Mouse (Mus musculus): ENCODE data around the gene Ubxn11. TPM values are rescaled to one million over a fixed set of nuclear protein-coding genes. Genes with fewer than 3 reads are reported as not detected.
A peak's percentile ranks its signal among the peaks of the same experiment; 100 is the strongest.

Gene Ubxn11
- polyA plus RNA-seq, 1 experiment: 13.7 TPM

DNA sequence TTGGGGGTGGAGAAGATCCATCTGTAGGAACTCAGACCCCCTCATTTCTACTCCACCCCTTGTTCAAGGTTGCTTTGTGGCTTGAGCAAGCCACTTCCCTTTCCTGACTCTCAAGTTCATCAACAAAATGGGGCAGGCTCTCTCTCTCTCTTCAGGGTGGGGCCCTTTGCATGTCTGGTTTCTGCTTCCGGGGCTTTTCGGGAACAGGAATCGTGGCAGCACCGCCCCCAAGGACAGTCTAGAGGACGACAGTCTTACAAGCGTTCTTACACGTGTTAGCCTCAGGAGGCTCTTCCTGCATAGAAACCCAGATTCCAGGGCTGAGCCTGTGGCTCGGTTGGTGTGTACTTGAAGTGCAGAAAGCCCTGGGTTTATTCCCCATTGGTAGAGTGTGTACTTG lies 14.6 kb downstream of the Ubxn11 start:
- peak; percentile 11; the same call in 1 of the 2 replicates for TF ChIP-seq CTCF (IDR thresholded peaks at IDR 0.05; ENCODE audit: control insufficient read depth, insufficient read depth, low read length)
- no peak for TF ChIP-seq POLR2A (IDR thresholded peaks at IDR 0.05; ENCODE audit: borderline replicate concordance, control insufficient read depth, low read depth, low read length)
- H3K4me3 ChIP-seq (replicated peaks; ENCODE audit: control insufficient read depth, low read depth, low read length): no peak overlapping the region
- H3K27ac ChIP-seq (ENCODE audit: control insufficient read depth, insufficient read depth, low read depth, low read length, poor library complexity): peak overlapping the region; percentile 91
- 2% methylated on average over 8 of the region's 8 CpGs for WGBS
- H3K4me1 ChIP-seq (ENCODE audit: control insufficient read depth, insufficient read depth, low read length): peaks cover 37% of the 10 kb centered on the region

DNA sequence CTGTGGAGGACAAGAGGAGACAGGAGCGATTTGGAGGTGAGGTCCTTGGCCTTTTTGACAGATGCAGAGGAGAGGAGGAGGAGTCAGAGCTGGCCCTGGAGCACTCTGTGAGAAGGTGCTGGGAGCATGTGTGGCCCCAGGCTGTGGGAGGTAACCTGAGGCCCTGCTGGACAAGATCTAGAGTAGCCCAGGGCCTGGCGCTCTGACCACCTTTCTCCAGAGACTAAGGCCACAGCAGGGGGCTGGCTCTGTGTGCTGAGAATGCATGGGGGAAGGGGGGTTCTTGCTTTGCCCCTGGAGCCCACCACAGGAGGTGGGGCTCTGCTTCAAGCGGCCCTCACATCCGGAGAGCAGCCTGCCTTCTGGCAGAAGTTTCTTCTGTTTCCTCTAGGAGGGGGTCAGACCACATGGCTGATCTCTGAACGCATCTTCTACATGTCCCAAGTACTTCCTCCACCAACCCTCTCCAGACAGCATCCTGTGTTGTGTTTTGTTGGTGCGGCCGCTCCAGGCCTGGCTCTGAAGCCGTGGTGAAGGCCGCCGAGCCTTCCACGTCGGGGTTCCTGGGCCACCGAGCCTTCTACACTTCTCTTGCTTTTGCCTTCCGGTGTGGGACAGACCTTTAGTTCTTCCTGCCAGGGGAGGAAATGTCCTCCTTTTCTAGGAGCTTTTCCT lies 15.9 kb downstream of the Ubxn11 start:
- H3K27ac ChIP-seq (ENCODE audit: control insufficient read depth, insufficient read depth, low read depth, low read length, poor library complexity): peak overlapping the region; percentile 91
- 13% methylated on average over 14 of the region's 14 CpGs for WGBS
- peaks cover 37% of the 10 kb centered on the region for H3K4me1 ChIP-seq (ENCODE audit: control insufficient read depth, insufficient read depth, low read length)
- H3K4me3 ChIP-seq (replicated peaks; ENCODE audit: control insufficient read depth, low read depth, low read length): no peak overlapping the region
- TF ChIP-seq POLR2A (IDR thresholded peaks at IDR 0.05; ENCODE audit: borderline replicate concordance, control insufficient read depth, low read depth, low read length) (0 out of 2 replicates have a peak, but pooled peaks have one; percentile 15), CTCF (IDR thresholded peaks at IDR 0.05; ENCODE audit: control insufficient read depth, insufficient read depth, low read length) (no peak)

DNA sequence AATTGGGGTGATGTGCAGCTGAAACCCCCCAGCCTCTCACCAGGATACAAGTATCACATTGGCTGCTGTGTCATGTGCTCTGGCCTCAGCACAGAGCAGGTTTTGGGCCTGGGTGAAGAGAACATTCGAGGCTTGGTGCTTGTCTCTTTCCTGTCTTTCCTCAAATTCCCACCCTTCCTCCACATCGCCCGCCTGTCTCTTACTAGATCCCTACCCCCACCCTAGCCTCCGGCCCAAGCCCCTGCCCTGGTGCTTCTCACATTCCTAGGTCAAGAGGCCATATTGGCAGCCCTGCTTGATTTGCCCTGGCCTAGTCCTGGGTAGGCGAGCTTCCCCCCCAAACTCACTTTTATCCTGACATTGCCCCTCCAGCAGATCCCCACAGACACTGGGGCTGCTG lies 16.7 kb downstream of the Ubxn11 start:
- H3K27ac ChIP-seq (ENCODE audit: control insufficient read depth, insufficient read depth, low read depth, low read length, poor library complexity): peak overlapping the region; percentile 91
- H3K4me1 ChIP-seq (ENCODE audit: control insufficient read depth, insufficient read depth, low read length): peaks cover 35% of the 10 kb centered on the region
- no peak overlapping the region for H3K4me3 ChIP-seq (replicated peaks; ENCODE audit: control insufficient read depth, low read depth, low read length)
- 58% methylated on average over 5 of the region's 5 CpGs for WGBS
- TF ChIP-seq CTCF (IDR thresholded peaks at IDR 0.05; ENCODE audit: control insufficient read depth, insufficient read depth, low read length) (no peak), POLR2A (IDR thresholded peaks at IDR 0.05; ENCODE audit: borderline replicate concordance, control insufficient read depth, low read depth, low read length) (0 out of 2 replicates have a peak, but pooled peaks have one; percentile 2)

- H3K4me3 ChIP-seq (replicated peaks; ENCODE audit: control insufficient read depth, low read depth, low read length): no peak overlapping the region
- H3K27ac ChIP-seq (ENCODE audit: control insufficient read depth, insufficient read depth, low read depth, low read length, poor library complexity): peak overlapping the region; percentile 73
- peaks cover 33% of the 10 kb centered on the region for H3K4me1 ChIP-seq (ENCODE audit: control insufficient read depth, insufficient read depth, low read length)
- TF ChIP-seq CTCF (IDR thresholded peaks at IDR 0.05; ENCODE audit: control insufficient read depth, insufficient read depth, low read length) (peak; percentile 71), POLR2A (IDR thresholded peaks at IDR 0.05; ENCODE audit: borderline replicate concordance, control insufficient read depth, low read depth, low read length) (peak; percentile 45; the same call in 1 of the 2 replicates)
- 55% methylated on average over 9 of the region's 9 CpGs for WGBS
These were observed 17.3 kb downstream of the Ubxn11 start for GRCm38 (mm10) chr4:134119644-134120043.

GRCm38 (mm10) chr4:134120192-134120805 lies 17.9 kb downstream of the Ubxn11 start:
- no peak for TF ChIP-seq POLR2A (IDR thresholded peaks at IDR 0.05; ENCODE audit: borderline replicate concordance, control insufficient read depth, low read depth, low read length)
- TF ChIP-seq CTCF (IDR thresholded peaks at IDR 0.05; ENCODE audit: control insufficient read depth, insufficient read depth, low read length): no peak
- H3K27ac ChIP-seq (ENCODE audit: control insufficient read depth, insufficient read depth, low read depth, low read length, poor library complexity): peak overlapping the region; percentile 73
- H3K4me1 ChIP-seq (ENCODE audit: control insufficient read depth, insufficient read depth, low read length): peaks cover 31% of the 10 kb centered on the region
- H3K4me3 ChIP-seq (replicated peaks; ENCODE audit: control insufficient read depth, low read depth, low read length): no peak overlapping the region
- 32% methylated on average over 6 of the region's 6 CpGs for WGBS

DNA sequence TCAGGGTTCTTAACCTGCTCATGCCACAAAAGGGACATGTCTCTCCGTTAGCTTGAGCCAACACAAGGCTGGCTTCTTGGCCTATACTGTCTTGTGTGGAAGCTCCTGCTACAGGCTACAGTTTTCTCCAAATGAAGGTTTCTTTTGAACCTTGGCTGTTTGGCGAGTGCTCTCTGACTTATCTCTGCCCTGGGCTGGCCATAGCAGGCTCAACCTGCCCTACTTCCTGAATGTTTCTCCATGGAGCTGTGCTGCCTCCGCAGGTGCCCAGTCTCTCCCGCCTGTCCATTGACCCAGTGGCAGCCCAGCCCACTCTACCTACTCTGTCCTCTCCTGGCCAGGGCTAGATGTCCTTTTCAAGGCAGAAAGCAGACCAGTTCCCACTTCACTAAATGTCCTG lies 18.5 kb downstream of the Ubxn11 start:
- Histone ChIP-seq H3K27ac (ENCODE audit: control insufficient read depth, insufficient read depth, low read depth, low read length, poor library complexity) (peak overlapping the region; percentile 73), H3K4me3 (replicated peaks; ENCODE audit: control insufficient read depth, low read depth, low read length) (no peak overlapping the region), H3K4me1 (ENCODE audit: control insufficient read depth, insufficient read depth, low read length) (peaks cover 25% of the 10 kb centered on the region)
- WGBS: 52% methylated on average over 4 of the region's 4 CpGs
- TF ChIP-seq POLR2A (IDR thresholded peaks at IDR 0.05; ENCODE audit: borderline replicate concordance, control insufficient read depth, low read depth, low read length) (no peak), CTCF (IDR thresholded peaks at IDR 0.05; ENCODE audit: control insufficient read depth, insufficient read depth, low read length) (no peak)

DNA sequence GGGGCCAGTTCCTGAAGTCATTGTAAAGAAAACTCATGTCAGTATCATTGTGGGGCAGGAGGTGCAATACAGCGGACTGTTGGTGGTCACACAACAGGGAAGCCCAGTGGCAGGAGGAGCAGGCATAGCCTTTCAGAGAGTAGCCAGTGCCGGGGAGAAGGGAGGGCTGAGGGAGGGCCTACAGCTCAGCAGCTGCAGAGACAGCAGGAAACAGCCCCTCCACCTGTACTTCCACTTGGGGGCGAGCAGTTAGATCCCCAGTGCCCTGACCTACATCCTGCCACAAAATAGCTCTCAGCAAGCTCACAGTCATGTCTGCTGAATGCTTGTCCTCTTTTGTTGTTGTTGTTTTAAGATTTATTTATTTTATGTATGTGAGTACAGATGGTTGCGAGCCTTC lies 19.2 kb downstream of the Ubxn11 start:
- Histone ChIP-seq H3K27ac (ENCODE audit: control insufficient read depth, insufficient read depth, low read depth, low read length, poor library complexity) (peak overlapping the region; percentile 73), H3K4me1 (ENCODE audit: control insufficient read depth, insufficient read depth, low read length) (peaks cover 22% of the 10 kb centered on the region), H3K4me3 (replicated peaks; ENCODE audit: control insufficient read depth, low read depth, low read length) (no peak overlapping the region)
- no peak for TF ChIP-seq CTCF (IDR thresholded peaks at IDR 0.05; ENCODE audit: control insufficient read depth, insufficient read depth, low read length)
- no peak for TF ChIP-seq POLR2A (IDR thresholded peaks at IDR 0.05; ENCODE audit: borderline replicate concordance, control insufficient read depth, low read depth, low read length)
- WGBS: 19% methylated on average over 4 of the region's 4 CpGs

GRCm38 (mm10) chr4:134122281-134122680 lies 19.9 kb downstream of the Ubxn11 start:
- peak overlapping the region; percentile 46 for H3K27ac ChIP-seq (ENCODE audit: control insufficient read depth, insufficient read depth, low read depth, low read length, poor library complexity)
- no peak overlapping the region for H3K4me3 ChIP-seq (replicated peaks; ENCODE audit: control insufficient read depth, low read depth, low read length)
- no peak for TF ChIP-seq POLR2A (IDR thresholded peaks at IDR 0.05; ENCODE audit: borderline replicate concordance, control insufficient read depth, low read depth, low read length)
- 20% methylated on average over 3 of the region's 3 CpGs for WGBS
- H3K4me1 ChIP-seq (ENCODE audit: control insufficient read depth, insufficient read depth, low read length): peaks cover 23% of the 10 kb centered on the region
